Mouse (Mus musculus): ENCODE data around the gene Actr10. TPM values are rescaled to one million over a fixed set of nuclear protein-coding genes. Genes with fewer than 3 reads are reported as not detected.

The Actr10 gene
- 223 and 242 TPM in 2 replicates for polyA plus RNA-seq (2015; fragmentation: Nextera tagmentation; extraction: Ambion mirVana)

DNA sequence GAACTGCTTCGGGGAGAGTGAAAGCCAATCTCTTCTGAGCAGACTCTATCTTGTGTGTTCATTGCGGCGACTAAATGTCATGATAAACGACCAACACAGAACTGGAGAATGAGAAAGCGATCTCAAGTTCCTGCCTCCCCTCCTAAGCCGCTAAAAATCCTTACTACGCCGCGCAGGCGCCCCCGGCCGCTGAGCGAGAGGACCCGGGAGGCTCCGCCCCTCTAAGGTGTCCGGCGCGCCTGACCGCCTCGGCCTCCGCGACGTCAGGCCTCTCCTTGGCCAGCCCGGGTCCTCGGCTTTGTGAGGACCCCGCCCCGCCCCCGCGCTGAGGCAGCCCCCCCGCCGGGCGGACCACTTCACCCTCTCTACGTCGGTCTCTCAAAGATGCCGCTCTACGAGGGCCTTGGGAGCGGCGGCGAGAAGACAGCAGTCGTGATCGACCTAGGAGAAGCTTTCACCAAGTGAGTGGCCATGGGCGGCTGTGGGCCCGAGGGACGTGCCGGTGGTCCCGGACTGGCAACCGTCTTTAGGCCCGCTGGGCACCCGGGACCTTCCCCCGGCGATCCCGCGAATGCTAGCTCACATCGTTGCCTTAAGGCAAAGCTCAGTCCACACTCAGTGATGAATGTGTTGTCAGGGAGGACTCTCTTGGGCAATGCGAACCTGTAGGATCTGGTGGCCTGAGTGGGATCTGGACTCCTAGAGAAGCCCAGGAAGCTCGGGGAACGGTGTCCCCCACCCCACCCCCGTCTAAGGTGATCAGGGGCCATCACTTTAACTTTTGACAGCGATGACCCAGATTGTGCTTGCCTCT lies at the start of gene Actr10:
Gene Actr10 (plus strand): TSS at position 287 of the 814 bp plus-strand sequence.
- ATAC-seq (replicated peaks): peak; percentile 98
- Histone ChIP-seq H3K4me3 (peak within 1 kb of the TSS; percentile 78), H3K27me3 (no peaks in the 10 kb centered on the region), H3K4me2 (replicated peaks) (peak within 1 kb of the TSS; percentile 62), H3K36me3 (peaks cover 13% of the 10 kb centered on the region), H3K4me1 (peaks cover 12% of the 10 kb centered on the region), H3K9ac (replicated peaks) (peak within 1 kb of the TSS; percentile 94), H3K9me3 (no peaks in the 10 kb centered on the region), H3K27ac (replicated peaks) (peak within 1 kb of the TSS; percentile 90)
- under 1% methylated on average over 59 of the region's 59 CpGs for WGBS

GRCm38 (mm10) chr12:70890405-70890804 lies 47.3 kb upstream of the Actr10 start:
- no peaks in the 10 kb centered on the region for H3K27me3 ChIP-seq
- ATAC-seq (replicated peaks): no peak
- no peaks in the 10 kb centered on the region for H3K4me1 ChIP-seq
- no peaks in the 10 kb centered on the region for H3K9me3 ChIP-seq
- no peak overlapping the region for H3K4me3 ChIP-seq
- H3K4me2 ChIP-seq (replicated peaks): no peak overlapping the region
- no peak overlapping the region for H3K9ac ChIP-seq (replicated peaks)
- H3K27ac ChIP-seq (replicated peaks): no peak overlapping the region
- peaks cover 6% of the 10 kb centered on the region; the same call in 1 of the 2 replicates for H3K36me3 ChIP-seq
- 72% methylated on average over 5 of the region's 5 CpGs for WGBS

DNA sequence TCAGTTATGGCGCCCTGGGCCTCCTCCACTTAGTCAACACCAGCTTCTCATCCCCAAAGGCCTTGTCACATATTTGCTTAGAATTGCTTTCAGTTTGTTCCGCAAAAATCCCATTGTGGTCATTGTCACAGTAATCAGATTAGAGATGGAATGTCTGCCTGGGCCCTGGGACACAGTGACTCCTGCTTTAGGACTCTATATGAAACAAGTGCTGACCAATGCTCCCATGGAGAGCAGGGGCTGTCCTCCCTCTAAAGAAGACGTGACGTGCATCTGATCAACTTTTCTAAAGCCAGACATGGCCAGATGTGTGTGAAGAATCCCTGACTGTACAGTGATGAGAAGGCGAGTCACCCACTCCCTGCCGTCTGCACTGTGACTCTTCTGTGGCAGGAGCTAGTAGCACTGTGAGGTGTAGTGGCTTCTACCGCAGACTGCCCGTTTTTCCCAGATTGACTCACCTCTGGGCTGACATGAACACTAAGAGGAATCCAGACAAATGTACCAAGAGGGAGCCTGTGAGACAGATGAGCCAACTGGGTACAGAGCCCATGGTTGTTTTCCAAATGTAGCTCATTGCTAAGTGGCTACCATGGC lies 46.7 kb upstream of the Actr10 start:
- H3K4me1 ChIP-seq: no peaks in the 10 kb centered on the region
- no peak overlapping the region for H3K4me3 ChIP-seq
- H3K4me2 ChIP-seq (replicated peaks): no peak overlapping the region
- 89% methylated on average over 8 of the region's 8 CpGs for WGBS
- H3K9me3 ChIP-seq: no peaks in the 10 kb centered on the region
- ATAC-seq (replicated peaks): no peak
- no peak overlapping the region for H3K27ac ChIP-seq (replicated peaks)
- peaks cover 6% of the 10 kb centered on the region; the same call in 1 of the 2 replicates for H3K36me3 ChIP-seq
- H3K27me3 ChIP-seq: no peaks in the 10 kb centered on the region
- H3K9ac ChIP-seq (replicated peaks): no peak overlapping the region

DNA sequence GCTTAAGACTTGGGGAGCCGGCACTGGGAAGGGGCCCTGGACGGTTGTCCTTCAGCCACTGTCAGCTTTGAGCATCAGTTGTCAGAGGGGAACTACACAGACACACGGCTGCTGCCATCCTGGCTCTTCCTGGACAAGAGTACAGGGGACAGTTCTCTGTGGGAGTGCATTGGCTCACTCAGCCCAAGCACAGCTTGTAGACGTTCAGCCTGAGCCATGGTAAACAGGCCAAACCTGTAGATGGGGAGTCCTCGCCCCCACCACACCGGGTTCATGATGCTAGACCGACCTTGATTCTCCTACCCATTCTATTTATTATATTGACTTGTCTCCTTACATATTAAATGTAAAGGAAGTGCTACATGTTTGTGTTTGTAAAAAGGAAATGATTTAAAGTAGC lies 42.4 kb upstream of the Actr10 start:
- Histone ChIP-seq H3K27ac (replicated peaks) (no peak overlapping the region), H3K9me3 (no peaks in the 10 kb centered on the region), H3K4me1 (no peaks in the 10 kb centered on the region), H3K36me3 (peaks cover 9% of the 10 kb centered on the region), H3K27me3 (no peaks in the 10 kb centered on the region), H3K4me2 (replicated peaks) (no peak overlapping the region), H3K4me3 (no peak overlapping the region), H3K9ac (replicated peaks) (no peak overlapping the region)
- no peak for ATAC-seq (replicated peaks)
- WGBS: 88% methylated on average over 7 of the region's 7 CpGs

DNA sequence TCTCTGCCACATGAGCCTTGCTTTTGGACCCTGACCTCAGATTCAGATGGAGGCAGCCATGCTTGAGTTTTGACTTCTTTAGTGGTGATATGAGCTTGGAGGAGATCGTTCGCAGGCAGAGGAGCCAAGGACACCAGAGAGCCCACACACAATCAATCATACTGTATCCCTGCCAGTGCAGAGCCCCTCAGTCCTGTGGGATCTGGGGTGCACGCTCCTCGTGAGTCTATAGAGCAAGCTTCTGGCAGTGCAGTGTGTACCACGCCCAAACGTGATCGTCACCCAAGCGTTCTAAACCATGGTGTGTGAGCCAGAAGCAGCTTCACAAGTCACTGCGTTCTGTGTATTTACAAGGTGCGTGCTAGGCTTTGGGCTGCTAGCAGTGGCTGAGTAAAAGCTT lies 41.6 kb upstream of the Actr10 start:
- H3K4me1 ChIP-seq: no peaks in the 10 kb centered on the region
- H3K9me3 ChIP-seq: no peaks in the 10 kb centered on the region
- no peaks in the 10 kb centered on the region for H3K27me3 ChIP-seq
- no peak overlapping the region for H3K9ac ChIP-seq (replicated peaks)
- peaks cover 7% of the 10 kb centered on the region for H3K36me3 ChIP-seq
- no peak overlapping the region for H3K4me3 ChIP-seq
- WGBS: 89% methylated on average over 10 of the region's 10 CpGs
- no peak for ATAC-seq (replicated peaks)
- H3K4me2 ChIP-seq (replicated peaks): no peak overlapping the region
- no peak overlapping the region for H3K27ac ChIP-seq (replicated peaks)

GRCm38 (mm10) chr12:70897434-70897833 lies 40.2 kb upstream of the Actr10 start:
- no peak for ATAC-seq (replicated peaks)
- H3K36me3 ChIP-seq: peaks cover 6% of the 10 kb centered on the region
- H3K4me2 ChIP-seq (replicated peaks): no peak overlapping the region
- H3K4me1 ChIP-seq: no peaks in the 10 kb centered on the region
- H3K27ac ChIP-seq (replicated peaks): no peak overlapping the region
- 76% methylated on average over 8 of the region's 8 CpGs for WGBS
- no peak overlapping the region for H3K9ac ChIP-seq (replicated peaks)
- H3K4me3 ChIP-seq: no peak overlapping the region
- H3K9me3 ChIP-seq: no peaks in the 10 kb centered on the region
- no peaks in the 10 kb centered on the region for H3K27me3 ChIP-seq

GRCm38 (mm10) chr12:70898450-70898849 lies 39.2 kb upstream of the Actr10 start:
- Histone ChIP-seq H3K36me3 (peaks cover 2% of the 10 kb centered on the region; the same call in 1 of the 2 replicates), H3K4me3 (no peak overlapping the region), H3K4me1 (no peaks in the 10 kb centered on the region), H3K9ac (replicated peaks) (no peak overlapping the region), H3K27ac (replicated peaks) (no peak overlapping the region), H3K4me2 (replicated peaks) (no peak overlapping the region), H3K9me3 (no peaks in the 10 kb centered on the region), H3K27me3 (no peaks in the 10 kb centered on the region)
- 88% methylated on average over 8 of the region's 8 CpGs for WGBS
- ATAC-seq (replicated peaks): no peak

GRCm38 (mm10) chr12:70904471-70904870 lies 33.2 kb upstream of the Actr10 start:
- Histone ChIP-seq H3K4me2 (replicated peaks) (no peak overlapping the region), H3K9ac (replicated peaks) (no peak overlapping the region), H3K36me3 (no peaks in the 10 kb centered on the region), H3K4me1 (no peaks in the 10 kb centered on the region), H3K27me3 (no peaks in the 10 kb centered on the region), H3K9me3 (no peaks in the 10 kb centered on the region), H3K4me3 (no peak overlapping the region), H3K27ac (replicated peaks) (no peak overlapping the region)
- ATAC-seq (replicated peaks): no peak
- 94% methylated on average over 10 of the region's 10 CpGs for WGBS

GRCm38 (mm10) chr12:70906867-70907266 lies 30.8 kb upstream of the Actr10 start:
- H3K27ac ChIP-seq (replicated peaks): no peak overlapping the region
- WGBS: 91% methylated on average over 9 of the region's 9 CpGs

DNA sequence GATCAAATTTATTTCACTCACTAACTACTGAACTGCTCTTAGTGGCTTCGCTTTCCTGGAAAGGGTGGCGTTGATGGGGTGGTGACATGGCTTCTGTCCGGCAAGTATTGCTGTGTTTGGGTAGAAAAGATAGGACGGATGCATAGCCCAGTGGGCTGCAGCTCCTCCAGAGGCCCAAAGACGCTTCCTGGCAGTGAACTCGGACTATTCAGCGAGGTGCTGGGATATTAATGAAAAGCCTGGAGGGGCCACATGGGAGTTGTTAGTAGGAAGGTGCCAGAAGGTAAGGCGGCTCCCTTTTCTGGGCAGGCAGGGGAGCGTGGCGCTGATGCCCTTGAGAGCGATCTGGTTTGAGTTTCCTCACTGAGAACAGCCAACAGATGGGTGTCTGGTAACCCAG lies 30.0 kb upstream of the Actr10 start:
- H3K9ac ChIP-seq (replicated peaks): no peak overlapping the region
- WGBS: 80% methylated on average over 11 of the region's 11 CpGs
- no peak for ATAC-seq (replicated peaks)

More at GRCm38 (mm10) chr12:70906867-70907266, 30.8 kb upstream of the Actr10 start:
- Histone ChIP-seq H3K4me1 (no peaks in the 10 kb centered on the region), H3K27me3 (no peaks in the 10 kb centered on the region), H3K9ac (replicated peaks) (no peak overlapping the region), H3K4me3 (no peak overlapping the region), H3K36me3 (no peaks in the 10 kb centered on the region), H3K9me3 (no peaks in the 10 kb centered on the region), H3K4me2 (replicated peaks) (no peak overlapping the region)
- ATAC-seq (replicated peaks): no peak

DNA sequence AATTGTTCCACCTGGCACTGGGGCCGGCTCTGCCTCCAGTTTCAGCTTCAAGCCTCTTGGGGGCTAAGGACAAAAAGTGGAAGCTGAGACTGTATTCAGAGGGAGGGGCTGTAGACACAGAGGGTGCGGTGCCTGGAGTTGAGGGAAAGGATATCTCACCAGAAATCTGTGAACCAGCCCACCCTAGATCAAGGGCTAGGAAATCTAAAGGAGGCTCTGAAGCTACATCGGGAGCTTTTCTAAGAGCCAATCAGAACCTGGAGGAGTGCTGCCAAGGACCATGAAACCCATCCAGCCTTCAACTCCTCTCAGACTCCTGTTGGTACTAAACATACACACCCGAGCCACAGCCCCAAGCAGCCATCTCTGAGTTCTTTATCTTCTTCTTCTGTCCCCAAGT lies 29.6 kb upstream of the Actr10 start:
- H3K36me3 ChIP-seq: no peaks in the 10 kb centered on the region
- WGBS: 74% methylated on average over 4 of the region's 4 CpGs
- ATAC-seq (replicated peaks): no peak

More for the DNA sequence above, 30.0 kb upstream of the Actr10 start:
- Histone ChIP-seq H3K4me3 (no peak overlapping the region), H3K27ac (replicated peaks) (no peak overlapping the region), H3K27me3 (no peaks in the 10 kb centered on the region), H3K36me3 (no peaks in the 10 kb centered on the region), H3K9me3 (no peaks in the 10 kb centered on the region), H3K4me2 (replicated peaks) (no peak overlapping the region), H3K4me1 (no peaks in the 10 kb centered on the region)

DNA sequence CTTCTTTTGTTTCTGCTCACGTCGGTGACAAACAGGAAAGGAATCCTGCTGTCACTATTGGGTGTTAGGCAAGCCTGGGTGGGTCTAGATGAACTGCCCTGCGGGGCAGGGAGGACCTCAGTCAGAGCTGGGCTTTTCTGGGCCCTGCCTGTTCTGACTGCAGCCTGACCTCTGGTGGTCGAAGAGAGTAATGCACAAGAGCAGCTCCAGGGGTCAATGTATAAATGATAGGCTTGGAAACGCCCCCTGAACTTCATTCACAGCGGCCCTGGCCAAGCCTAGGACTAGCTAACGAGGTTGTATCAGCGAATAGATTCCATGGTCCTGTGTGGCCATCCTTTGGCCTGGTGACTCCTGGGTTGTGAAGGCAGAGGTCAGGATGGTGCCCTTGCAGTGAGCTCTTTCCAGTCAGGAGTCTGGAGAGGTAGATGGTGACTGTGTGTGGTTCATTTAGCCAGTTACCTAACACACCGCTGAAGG lies 27.4 kb upstream of the Actr10 start:
- WGBS: 11% methylated on average over 9 of the region's 9 CpGs
- no peak overlapping the region for H3K4me3 ChIP-seq
- no peak overlapping the region for H3K27ac ChIP-seq (replicated peaks)
- no peaks in the 10 kb centered on the region for H3K4me1 ChIP-seq
- H3K27me3 ChIP-seq: no peaks in the 10 kb centered on the region
- no peaks in the 10 kb centered on the region for H3K9me3 ChIP-seq
- H3K4me2 ChIP-seq (replicated peaks): no peak overlapping the region
- no peak overlapping the region for H3K9ac ChIP-seq (replicated peaks)
- ATAC-seq (replicated peaks): peak; percentile 51
- H3K36me3 ChIP-seq: no peaks in the 10 kb centered on the region

More for the DNA sequence above, 29.6 kb upstream of the Actr10 start:
- Histone ChIP-seq H3K27ac (replicated peaks) (no peak overlapping the region), H3K9me3 (no peaks in the 10 kb centered on the region), H3K9ac (replicated peaks) (no peak overlapping the region), H3K4me1 (no peaks in the 10 kb centered on the region), H3K27me3 (no peaks in the 10 kb centered on the region), H3K4me2 (replicated peaks) (no peak overlapping the region), H3K4me3 (no peak overlapping the region)

Measured in forebrain, embryonic 15.5 days (tissue).